Mouse (Mus musculus) kidney, postnatal 0 days (tissue): ENCODE data around the gene Raver2. TPM values are rescaled to one million over a fixed set of nuclear protein-coding genes. Genes with fewer than 3 reads are reported as not detected.

ENCODE experiments used
- ATAC-seq: fragments of 200-750 bp; cut with Nextera tagmentation; replicated peaks from 2 replicates; pipeline ENCODE4 v1.8.0; 2017; ENCODE audit warnings: low read depth, moderate number of reproducible peaks, moderate TSS enrichment, moderate library complexity; ENCODE audit not compliant: low FRiP score
- DNase-seq: peaks from one replicate; pipeline ENCODE4 v3.0.0-alpha.2; 2016; ENCODE audit warnings: low spot score
- H3K27ac ChIP-seq: fragments of 300-500 bp; sonication (generic); 2 replicates; pipeline ENCODE4 v1.5.1; 2014; ENCODE audit warnings: mild to moderate bottlenecking
- H3K27me3 ChIP-seq: fragments of 300-500 bp; sonication (generic); 2 replicates; pipeline ENCODE4 v1.6.1; 2014; ENCODE audit warnings: low read length, mixed read lengths; ENCODE audit not compliant: insufficient read depth
- H3K36me3 ChIP-seq: fragments of 300-500 bp; sonication (generic); 2 replicates; pipeline ENCODE4 v1.6.1; 2014; ENCODE audit warnings: low read length, mixed read lengths; ENCODE audit not compliant: insufficient read depth
- H3K4me1 ChIP-seq: fragments of 300-500 bp; sonication (generic); replicated peaks from 2 replicates; pipeline ENCODE4 v1.6.1; 2014; ENCODE audit warnings: antibody characterized with exemption, low read length, mixed read lengths; ENCODE audit not compliant: insufficient read depth
- H3K4me2 ChIP-seq: fragments of 300-500 bp; sonication (generic); 2 replicates; pipeline ENCODE4 v1.6.1; 2014; ENCODE audit warnings: mild to moderate bottlenecking, low read length, moderate library complexity, mixed read lengths
- H3K4me3 ChIP-seq: fragments of 300-500 bp; sonication (generic); replicated peaks from 2 replicates; pipeline ENCODE4 v1.5.1; 2014; ENCODE audit warnings: low read depth, low read length
- H3K9ac ChIP-seq: fragments of 300-500 bp; sonication (generic); 2 replicates; pipeline ENCODE4 v1.6.1; 2014; ENCODE audit warnings: low read depth, low read length
- H3K9me3 ChIP-seq: fragments of 300-500 bp; sonication (generic); replicated peaks from 2 replicates; pipeline ENCODE4 v1.6.1; 2016; ENCODE audit warnings: low read length, inconsistent platforms, mixed read lengths
- CTCF ChIP-seq: IDR thresholded peaks from 2 replicates; pipeline ENCODE4 v1.5.1; 2016; ENCODE audit warnings: antibody characterized with exemption, low read depth, mild to moderate bottlenecking, moderate library complexity
- WGBS: fragments of 180-500 bp; shearing (Covaris S2); extraction: QIAGEN DNeasy Blood & Tissue Kit; methylation state at CpG from one replicate; pipeline ENCODE4 v1.1.7; 2014; 5-methylcytosine and 5-hydroxymethylcytosine counted together
- polyA plus RNA-seq: library from polyadenylated mRNA; unstranded; fragments of >200 nt; fragmentation: Nextera tagmentation; extraction: Ambion mirVana; gene quantifications from 2 replicates; pipeline ENCODE4 v1.2.1, GENCODE M21; 2015

The Raver2 gene
- polyA plus RNA-seq, 1 experiment from 2014 or later: 9.2 TPM

DNA sequence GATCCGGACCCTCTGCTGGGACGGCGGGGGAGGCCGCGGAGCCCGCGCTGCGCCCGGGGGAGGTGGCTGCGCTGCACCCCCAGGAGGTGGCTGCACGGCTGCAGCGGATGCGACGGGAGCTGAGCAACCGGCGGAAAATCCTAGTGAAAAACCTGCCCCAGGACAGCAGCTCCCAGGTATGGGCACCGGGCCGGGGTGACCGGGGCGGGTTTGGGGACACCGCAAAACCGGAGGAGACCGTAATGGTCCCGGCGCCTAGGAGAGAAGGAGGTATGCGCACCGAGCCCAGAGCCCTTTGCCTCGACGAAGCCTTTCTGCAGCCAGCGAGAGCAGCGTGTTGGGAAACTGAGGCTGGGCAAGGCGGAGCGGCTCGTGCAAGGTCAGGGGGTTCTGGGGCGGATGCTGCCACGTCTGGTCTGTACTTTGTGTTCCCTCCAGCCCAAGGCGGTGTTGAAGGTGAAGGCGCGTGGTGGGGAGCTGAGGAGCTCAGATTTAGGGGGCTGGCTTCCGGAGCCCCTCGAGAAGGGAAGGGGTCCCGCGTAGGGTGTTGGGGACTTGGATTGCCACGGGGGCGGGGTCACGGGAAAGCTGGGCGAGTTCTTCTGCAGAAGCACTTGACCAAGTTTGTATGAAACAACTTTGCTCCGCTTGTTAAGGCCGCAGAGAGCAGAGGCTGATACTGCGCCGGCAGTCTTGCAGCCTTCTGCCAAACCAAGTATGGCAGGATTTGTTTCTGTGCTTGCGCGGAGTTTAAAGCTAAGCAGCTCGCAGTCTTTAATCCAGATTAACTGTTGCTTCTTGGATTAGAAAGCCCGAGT, 580 bp downstream of the Raver2 start:
- peak; percentile 76 for ATAC-seq
- H3K27me3 ChIP-seq: no peaks in the 10 kb centered on the region
- H3K9ac ChIP-seq: peak overlapping the region; percentile 78
- H3K4me2 ChIP-seq: peak overlapping the region; percentile 99
- no peaks in the 10 kb centered on the region for H3K36me3 ChIP-seq
- H3K27ac ChIP-seq: peak overlapping the region; percentile 50
- H3K4me3 ChIP-seq: peak overlapping the region; percentile 87
- H3K9me3 ChIP-seq: no peaks in the 10 kb centered on the region
- no peak for TF ChIP-seq CTCF
- no peaks in the 10 kb centered on the region for H3K4me1 ChIP-seq
- WGBS: 2% methylated on average over 55 of the region's 55 CpGs
- DNase-seq: peak; percentile 54

DNA sequence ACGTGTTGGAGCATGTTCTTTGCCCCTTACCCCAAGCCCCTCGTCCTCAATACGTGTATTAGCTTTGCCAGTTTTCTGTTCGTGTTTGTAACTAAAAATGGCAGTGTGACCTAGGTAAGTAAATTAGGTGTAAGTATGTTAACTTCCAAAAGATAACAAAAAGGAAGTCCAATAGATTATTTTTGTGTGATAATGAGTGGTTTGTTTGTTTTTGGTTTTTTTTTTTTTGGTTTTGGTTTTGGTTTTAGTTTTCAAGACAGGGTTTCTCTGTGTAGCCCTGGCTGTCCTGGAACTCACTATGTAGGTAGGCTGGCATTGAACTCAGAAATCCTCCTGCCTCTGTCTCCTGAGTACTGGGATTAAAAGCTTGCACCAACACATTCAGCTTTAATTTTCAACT, 2.8 kb downstream of the Raver2 start:
- Histone ChIP-seq H3K9ac (no peak overlapping the region), H3K9me3 (no peaks in the 10 kb centered on the region), H3K36me3 (no peaks in the 10 kb centered on the region), H3K27me3 (no peaks in the 10 kb centered on the region), H3K4me2 (no peak overlapping the region), H3K4me1 (no peaks in the 10 kb centered on the region), H3K4me3 (no peak overlapping the region), H3K27ac (no peak overlapping the region)
- no peak for TF ChIP-seq CTCF
- ATAC-seq (no peak), DNase-seq (no peak)
- WGBS: 84% methylated on average over 4 of the region's 4 CpGs

DNA sequence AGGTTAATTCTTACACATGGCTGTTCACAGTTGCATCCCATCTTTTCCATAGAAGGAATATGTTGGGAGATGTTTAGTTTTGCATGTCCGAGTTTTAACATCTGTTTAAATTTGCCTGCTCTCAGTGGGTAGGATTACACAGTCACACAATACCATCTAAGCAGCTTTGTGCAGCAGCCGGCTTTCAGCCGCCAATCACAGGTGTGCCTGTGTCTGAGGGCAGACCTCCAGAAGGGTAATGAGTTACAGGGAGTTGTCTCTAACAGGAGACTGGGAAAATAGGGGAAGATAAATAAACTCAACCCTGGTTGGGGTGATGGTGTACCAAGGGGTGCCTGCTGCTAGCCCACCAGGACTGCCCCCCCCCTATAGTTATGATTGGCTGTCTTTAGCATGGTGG, 7.6 kb downstream of the Raver2 start:
- Histone ChIP-seq H3K4me3 (no peak overlapping the region), H3K4me2 (no peak overlapping the region), H3K27ac (no peak overlapping the region), H3K4me1 (no peaks in the 10 kb centered on the region), H3K9ac (no peak overlapping the region), H3K27me3 (no peaks in the 10 kb centered on the region), H3K36me3 (no peaks in the 10 kb centered on the region), H3K9me3 (no peaks in the 10 kb centered on the region)
- DNase-seq: no peak
- 0 out of 2 replicates have a peak, but pooled peaks have one; percentile 36 for ATAC-seq
- TF ChIP-seq CTCF: no peak
- WGBS: 35% methylated on average over 3 of the region's 3 CpGs

DNA sequence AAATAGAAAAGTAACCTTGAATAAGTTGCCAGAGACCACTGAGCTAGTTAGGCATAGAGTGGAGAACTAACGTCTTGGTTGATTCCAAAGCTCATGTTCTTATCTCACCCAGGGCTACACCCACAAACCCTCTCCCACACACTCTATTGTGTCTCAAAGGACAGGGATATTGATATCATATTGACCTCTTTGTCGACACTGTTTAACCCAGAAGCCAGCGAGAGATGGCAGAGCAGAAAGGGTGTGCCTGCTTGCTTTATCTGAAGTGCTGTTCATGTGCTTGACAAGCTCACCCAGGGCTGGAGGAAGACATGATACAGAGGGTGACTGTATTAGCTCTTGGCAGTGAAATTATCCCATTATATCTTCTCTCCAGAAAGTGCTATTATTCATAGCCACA, 11.2 kb downstream of the Raver2 start:
- no peak for TF ChIP-seq CTCF
- ATAC-seq (no peak), DNase-seq (no peak)
- Histone ChIP-seq H3K36me3 (no peaks in the 10 kb centered on the region), H3K4me1 (no peaks in the 10 kb centered on the region), H3K9me3 (no peaks in the 10 kb centered on the region), H3K27ac (no peak overlapping the region), H3K9ac (no peak overlapping the region), H3K27me3 (no peaks in the 10 kb centered on the region), H3K4me2 (no peak overlapping the region), H3K4me3 (no peak overlapping the region)
- 62% methylated on average over 3 of the region's 3 CpGs for WGBS

DNA sequence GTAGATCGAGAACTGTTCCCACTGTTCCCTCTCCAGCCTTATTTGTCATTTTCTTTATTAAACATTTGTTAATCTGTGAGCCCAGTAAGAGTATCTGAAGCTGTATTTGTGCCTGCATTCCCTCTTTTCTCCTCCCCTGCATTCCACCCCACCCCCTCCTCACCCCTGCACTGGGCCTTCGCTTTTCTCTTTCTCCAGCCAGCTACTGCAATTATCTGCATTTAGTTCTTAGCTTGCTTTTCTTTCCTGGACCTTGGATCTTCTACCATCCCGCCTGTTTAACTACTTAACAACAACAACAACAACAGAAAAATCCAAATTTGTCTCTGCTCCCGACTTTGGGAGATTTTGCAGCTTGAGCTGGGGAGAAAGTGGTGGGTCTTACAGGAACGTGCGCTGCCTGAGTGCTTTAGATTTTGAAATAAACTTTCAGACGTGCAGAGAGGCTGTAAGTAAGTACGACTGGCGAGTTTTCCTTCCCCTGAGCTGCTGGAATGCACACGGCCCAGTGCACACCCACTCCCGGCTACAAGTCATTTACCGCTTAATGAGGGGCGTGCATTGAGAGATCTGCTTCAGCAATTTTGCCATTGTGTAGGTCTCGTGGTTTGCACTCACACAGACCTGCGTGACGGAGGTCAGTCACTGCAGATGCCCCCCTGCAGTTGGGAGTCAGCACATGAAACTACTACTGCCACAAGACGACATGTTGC, 13.5 kb downstream of the Raver2 start:
- H3K4me3 ChIP-seq: no peak overlapping the region
- peak overlapping the region; percentile 74 for H3K27ac ChIP-seq
- DNase-seq (peak; percentile 89), ATAC-seq (peak; percentile 88)
- no peaks in the 10 kb centered on the region for H3K9me3 ChIP-seq
- TF ChIP-seq CTCF: no peak
- no peaks in the 10 kb centered on the region for H3K4me1 ChIP-seq
- no peak overlapping the region for H3K9ac ChIP-seq
- H3K36me3 ChIP-seq: no peaks in the 10 kb centered on the region
- 16% methylated on average over 17 of the region's 17 CpGs for WGBS
- peak overlapping the region; percentile 38 for H3K4me2 ChIP-seq
- H3K27me3 ChIP-seq: no peaks in the 10 kb centered on the region

DNA sequence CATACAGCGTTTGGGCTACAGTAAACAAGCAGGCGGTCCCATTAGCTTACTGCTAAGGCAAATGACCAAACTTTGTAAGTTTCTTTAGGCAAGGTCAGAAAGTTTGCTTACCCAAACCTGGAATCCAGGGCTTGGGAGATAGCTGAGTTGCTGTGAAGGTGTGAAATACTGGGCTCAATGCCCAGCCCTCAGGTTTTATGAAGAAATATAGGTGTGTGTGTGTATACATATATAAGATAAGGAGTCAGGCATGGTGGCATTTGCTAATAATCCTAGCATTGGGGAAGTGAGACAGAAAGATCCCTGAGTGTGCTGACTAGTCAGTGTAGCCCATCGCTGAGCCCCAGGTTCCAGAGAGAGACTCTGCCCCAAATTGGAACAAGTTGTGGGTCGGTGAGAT, 16.1 kb downstream of the Raver2 start:
- ATAC-seq (no peak), DNase-seq (no peak)
- no peaks in the 10 kb centered on the region for H3K9me3 ChIP-seq
- H3K4me1 ChIP-seq: no peaks in the 10 kb centered on the region
- no peak for TF ChIP-seq CTCF
- no peaks in the 10 kb centered on the region for H3K27me3 ChIP-seq
- no peaks in the 10 kb centered on the region for H3K36me3 ChIP-seq
- no peak overlapping the region for H3K27ac ChIP-seq
- 82% methylated on average over 4 of the region's 4 CpGs for WGBS
- H3K9ac ChIP-seq: no peak overlapping the region
- H3K4me3 ChIP-seq: no peak overlapping the region
- no peak overlapping the region for H3K4me2 ChIP-seq
